Mouse (Mus musculus): ENCODE results near the gene Gsg1.

Gene Gsg1

GRCm38 (mm10) chr6:135254153-135254552, at the start of gene Gsg1:
TSS of gene Gsg1 (minus strand) at chr6:135254351.
- DNase-seq (ENCODE audit: low spot score in 2 of 2) = no peak

- DNase-seq (ENCODE audit: low spot score in 2 of 2) = no peak
These were observed 48.4 kb upstream of the Gsg1 start for GRCm38 (mm10) chr6:135302421-135303125.

- DNase-seq (ENCODE audit: low spot score in 2 of 2) = no peak
These were observed 46.3 kb upstream of the Gsg1 start for GRCm38 (mm10) chr6:135300469-135300868.

- DNase-seq (ENCODE audit: low spot score in 2 of 2) = no peak
These were observed 44.9 kb upstream of the Gsg1 start for GRCm38 (mm10) chr6:135299024-135299550.

- no peak for DNase-seq (ENCODE audit: low spot score in 2 of 2)
These were observed 43.4 kb upstream of the Gsg1 start for GRCm38 (mm10) chr6:135297570-135297969.

GRCm38 (mm10) chr6:135296267-135296666, 42.1 kb upstream of the Gsg1 start:
- peak in 1 of 2 experiments; percentile 37 for DNase-seq (ENCODE audit: low spot score in 2 of 2)

- peak in 1 of 2 experiments; percentile 21 for DNase-seq (ENCODE audit: low spot score in 2 of 2)
These were observed 41.1 kb upstream of the Gsg1 start for GRCm38 (mm10) chr6:135295082-135295861.

- no peak for DNase-seq (ENCODE audit: low spot score in 2 of 2)
These were observed 40.0 kb upstream of the Gsg1 start for GRCm38 (mm10) chr6:135294150-135294549.

- DNase-seq (ENCODE audit: low spot score in 2 of 2) = no peak
These were observed 38.2 kb upstream of the Gsg1 start for GRCm38 (mm10) chr6:135292391-135292790.

- no peak for DNase-seq (ENCODE audit: low spot score in 2 of 2)
These were observed 25.7 kb upstream of the Gsg1 start for GRCm38 (mm10) chr6:135279856-135280255.

- DNase-seq (ENCODE audit: low spot score in 2 of 2) = no peak
These were observed 25.1 kb upstream of the Gsg1 start for GRCm38 (mm10) chr6:135279286-135279685.

GRCm38 (mm10) chr6:135278302-135278701, 24.2 kb upstream of the Gsg1 start:
- no peak for DNase-seq (ENCODE audit: low spot score in 2 of 2)

GRCm38 (mm10) chr6:135276474-135277295, 22.5 kb upstream of the Gsg1 start:
- no peak for DNase-seq (ENCODE audit: low spot score in 2 of 2)

GRCm38 (mm10) chr6:135275231-135275630, 21.1 kb upstream of the Gsg1 start:
- no peak for DNase-seq (ENCODE audit: low spot score in 2 of 2)

- no peak for DNase-seq (ENCODE audit: low spot score in 2 of 2)
These were observed 18.9 kb upstream of the Gsg1 start for GRCm38 (mm10) chr6:135273066-135273465.

GRCm38 (mm10) chr6:135271761-135272160, 17.6 kb upstream of the Gsg1 start:
- DNase-seq (ENCODE audit: low spot score in 2 of 2) = no peak

GRCm38 (mm10) chr6:135269626-135270025, 15.5 kb upstream of the Gsg1 start:
- no peak for DNase-seq (ENCODE audit: low spot score in 2 of 2)

- no peak for DNase-seq (ENCODE audit: low spot score in 2 of 2)
These were observed 14.2 kb upstream of the Gsg1 start for GRCm38 (mm10) chr6:135268392-135268791.

- no peak for DNase-seq (ENCODE audit: low spot score in 2 of 2)
These were observed 13.1 kb upstream of the Gsg1 start for GRCm38 (mm10) chr6:135267221-135267620.

- DNase-seq (ENCODE audit: low spot score in 2 of 2) = no peak
These were observed 11.9 kb upstream of the Gsg1 start for GRCm38 (mm10) chr6:135266056-135266455.

GRCm38 (mm10) chr6:135264136-135264535, 10.0 kb upstream of the Gsg1 start:
- DNase-seq (ENCODE audit: low spot score in 2 of 2) = no peak

- DNase-seq (ENCODE audit: low spot score in 2 of 2) = no peak
These were observed 8.4 kb upstream of the Gsg1 start for GRCm38 (mm10) chr6:135262565-135262964.

Data from urinary bladder, postnatal 4 days (tissue).